Comparison of ENCODE assay signal across 11 mouse cellular contexts in genomic region chr7:92783166-92783806, GRCm38 (mm10). TPM values are rescaled to one million over a fixed set of nuclear protein-coding genes. Genes with fewer than 3 reads are reported as not detected.
DNase-seq lines count a peak whose midpoint lies in the region; ATAC-seq and TF ChIP-seq lines count a peak whose summit lies in the region.
"Had no signal": no experiment of that assay in that cellular context is flagged by ENCODE, and none has a peak within 500 bp of the region (broad histone marks: within the 10 kb centered on the region; RNA-seq: fewer than 3 reads in every experiment).

No protein-coding gene starts in this region.

- H3K27me3 ChIP-seq in hindbrain, embryonic 15.5 days, result no peaks in the 10 kb centered on the region
- H3K27me3 ChIP-seq in hindbrain, embryonic 12.5 days, result no peaks in the 10 kb centered on the region
- no peaks in the 10 kb centered on the region for H3K27me3 ChIP-seq in midbrain, postnatal 0 days (ENCODE audit: insufficient read depth, low read length)
- H3K27me3 ChIP-seq in midbrain, embryonic 10.5 days (ENCODE audit: low read depth, poor library complexity, severe bottlenecking), result no peaks in the 10 kb centered on the region
- H3K27me3 ChIP-seq: limb, embryonic 15.5 days had no signal

- H3K9me3 ChIP-seq in hindbrain, embryonic 15.5 days, result no peaks in the 10 kb centered on the region
- H3K9me3 ChIP-seq in hindbrain, embryonic 12.5 days (replicated peaks), result no peaks in the 10 kb centered on the region; the same call in 1 of the 2 replicates
- H3K9me3 ChIP-seq in midbrain, postnatal 0 days (ENCODE audit: low read length), result no peaks in the 10 kb centered on the region
- H3K9me3 ChIP-seq in midbrain, embryonic 10.5 days (replicated peaks), result 0 out of 2 replicates have a peak, but pooled peaks cover 2% of the 10 kb centered on the region

- no peaks in the 10 kb centered on the region for H3K4me1 ChIP-seq in hindbrain, embryonic 15.5 days (replicated peaks)
- H3K4me1 ChIP-seq in hindbrain, embryonic 12.5 days, result no peaks in the 10 kb centered on the region; the same call in 1 of the 2 replicates
- H3K4me1 ChIP-seq in midbrain, postnatal 0 days (ENCODE audit: insufficient read depth, low read length), result no peaks in the 10 kb centered on the region
- H3K4me1 ChIP-seq in midbrain, embryonic 10.5 days, result no peaks in the 10 kb centered on the region

- WGBS in hindbrain, embryonic 15.5 days, result 72% methylated on average over 12 of the region's 12 CpGs
- 78% methylated on average over 12 of the region's 12 CpGs for WGBS in hindbrain, embryonic 12.5 days
- WGBS in midbrain, postnatal 0 days, result 76% methylated on average over 12 of the region's 12 CpGs
- WGBS in midbrain, embryonic 10.5 days, result 87% methylated on average over 12 of the region's 12 CpGs

- H3K9ac ChIP-seq in hindbrain, embryonic 15.5 days, result no peak overlapping the region
- H3K9ac ChIP-seq in hindbrain, embryonic 12.5 days, result no peak overlapping the region
- H3K9ac ChIP-seq in midbrain, postnatal 0 days (replicated peaks; ENCODE audit: low read length, poor library complexity, severe bottlenecking), result no peak overlapping the region
- H3K9ac ChIP-seq: limb, embryonic 15.5 days had no signal

- no peak for TF ChIP-seq CTCF in midbrain, postnatal 0 days (IDR thresholded peaks at IDR 0.05)

- no peak overlapping the region for H3K4me3 ChIP-seq in hindbrain, embryonic 15.5 days
- H3K4me3 ChIP-seq in hindbrain, embryonic 12.5 days, result no peak overlapping the region
- H3K4me3 ChIP-seq in midbrain, postnatal 0 days (ENCODE audit: low read depth, low read length), result no peak overlapping the region
- H3K4me3 ChIP-seq in midbrain, embryonic 10.5 days, result no peak overlapping the region
- H3K4me3 ChIP-seq: limb, embryonic 15.5 days had no signal

- no peak for DNase-seq in midbrain, postnatal 0 days (ENCODE audit: low spot score)
- no peak for DNase-seq in midbrain, embryonic 10.5 days (ENCODE audit: low spot score)
- DNase-seq in cerebellum, postnatal 10 days, result peak; percentile 19 to 40
- no peak for DNase-seq in urinary bladder, adult 2 months (ENCODE audit: low spot score)
- no peak for DNase-seq in urinary bladder, postnatal 25 days (ENCODE audit: low spot score)
- DNase-seq: kidney, adult 11 months; layer of hippocampus, postnatal 36 days; lung, postnatal 14 days had no signal

- H3K27ac ChIP-seq in hindbrain, embryonic 15.5 days (replicated peaks), result no peak overlapping the region
- H3K27ac ChIP-seq in hindbrain, embryonic 12.5 days, result no peak overlapping the region
- 0 out of 2 replicates have a peak overlapping the region, but pooled peaks have one; percentile 38 for H3K27ac ChIP-seq in midbrain, postnatal 0 days (ENCODE audit: low read depth, low read length)
- no peak overlapping the region for H3K27ac ChIP-seq in midbrain, embryonic 10.5 days (replicated peaks)
- H3K27ac ChIP-seq: limb, embryonic 15.5 days had no signal

- H3K4me2 ChIP-seq in hindbrain, embryonic 15.5 days, result no peak overlapping the region
- no peak overlapping the region for H3K4me2 ChIP-seq in hindbrain, embryonic 12.5 days (replicated peaks)
- no peak overlapping the region for H3K4me2 ChIP-seq in midbrain, postnatal 0 days (ENCODE audit: low read depth, low read length, poor library complexity, severe bottlenecking)
- H3K4me2 ChIP-seq: limb, embryonic 15.5 days had no signal

- ATAC-seq in hindbrain, embryonic 15.5 days (ENCODE audit: low FRiP score, low read depth), result 0 out of 2 replicates have a peak, but pooled peaks have one; percentile 27
- no peak for ATAC-seq in hindbrain, embryonic 12.5 days (ENCODE audit: low FRiP score)
- ATAC-seq in midbrain, postnatal 0 days (ENCODE audit: low FRiP score), result no peak

- no peaks in the 10 kb centered on the region for H3K36me3 ChIP-seq in hindbrain, embryonic 15.5 days
- H3K36me3 ChIP-seq in hindbrain, embryonic 12.5 days, result no peaks in the 10 kb centered on the region
- H3K36me3 ChIP-seq in midbrain, postnatal 0 days (ENCODE audit: insufficient read depth, low read length), result 0 out of 2 replicates have a peak, but pooled peaks cover 3% of the 10 kb centered on the region
- peaks cover 5% of the 10 kb centered on the region; the same call in 1 of the 2 replicates for H3K36me3 ChIP-seq in midbrain, embryonic 10.5 days

RNA-seq across cellular contexts. Expression of gene Rab30, which starts 41.9 kb away (rescaled TPM):
- polyA plus RNA-seq in hindbrain, embryonic 15.5 days (2015; fragmentation: Nextera tagmentation; extraction: Ambion mirVana), result 18.6 and 21.1 TPM in 2 replicates
- 22.2 and 22.6 TPM in 2 replicates for polyA plus RNA-seq in hindbrain, embryonic 12.5 days (2016; fragmentation: Nextera tagmentation; extraction: Ambion mirVana)
- total RNA-seq in midbrain, postnatal 0 days (2014; rRNA removed), result 37.2 and 44.7 TPM in 2 replicates
- 13.6 and 18.5 TPM in 2 replicates for polyA plus RNA-seq in midbrain, postnatal 0 days (2015; fragmentation: Nextera tagmentation; extraction: Ambion mirVana)
- polyA plus RNA-seq in midbrain, embryonic 10.5 days (2016; fragmentation: Nextera tagmentation; extraction: Ambion mirVana), result 15.1 and 18.1 TPM in 2 replicates
- polyA plus RNA-seq in urinary bladder, adult 2 months (2012; rRNA removed), result 9.2 and 10.2 TPM in 2 replicates

Comparison
In these comparisons a context has a peak if more than half of its experiments do, and no peak if none do; other contexts are left out.
1. DNase-seq: peak in cerebellum, postnatal 10 days (2 of 2); none in midbrain, postnatal 0 days (single experiment), midbrain, embryonic 10.5 days (single experiment), urinary bladder, adult 2 months (single experiment) and urinary bladder, postnatal 25 days (single experiment).